7 mouse cellular contexts compared by ENCODE assay signal in the genomic region with DNA sequence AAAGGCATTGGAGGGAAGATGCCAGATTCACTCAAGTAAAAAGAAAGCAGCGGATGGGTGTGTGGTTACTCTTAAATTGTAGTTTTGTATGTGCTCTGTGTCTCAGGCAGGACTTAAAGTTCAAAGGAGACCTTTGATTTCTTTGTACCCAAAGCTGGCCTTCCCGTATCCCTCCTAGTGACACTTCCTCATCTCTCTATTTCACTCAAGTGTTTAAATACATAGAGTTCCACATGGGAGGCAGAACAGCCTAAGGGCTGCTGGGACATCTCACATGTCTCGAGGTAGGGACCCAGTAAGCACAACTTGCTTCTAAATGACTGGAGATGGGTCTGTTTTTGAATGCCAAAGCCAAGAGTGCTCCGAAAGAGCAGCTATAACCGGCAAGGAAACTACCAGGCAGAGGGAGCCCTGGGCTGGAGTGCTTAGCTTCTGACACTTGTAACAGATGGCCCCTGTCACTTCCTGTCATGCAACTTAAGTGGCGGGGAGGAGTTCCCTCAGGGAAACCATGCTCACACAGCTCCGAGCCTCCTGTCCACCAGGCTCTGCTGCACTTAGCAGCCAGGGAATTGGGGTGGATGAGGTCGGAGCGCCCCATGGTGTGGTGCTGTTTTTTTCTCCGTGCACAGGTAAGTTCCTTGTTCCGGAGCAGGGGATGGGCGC.
DNase-seq lines count a peak whose midpoint lies in the region; ATAC-seq lines count a peak whose summit lies in the region.

No protein-coding gene starts in this region.

- peak overlapping the region; percentile 24 for H3K4me3 ChIP-seq in heart, embryonic 12.5 days

- H3K36me3 ChIP-seq in heart, embryonic 12.5 days: no peaks in the 10 kb centered on the region

- ATAC-seq in heart, embryonic 12.5 days (ENCODE audit: insufficient number of reproducible peaks, low FRiP score): peak; percentile 57; the same call in 1 of the 2 replicates

- peak overlapping the region; percentile 61 for H3K4me2 ChIP-seq in heart, embryonic 12.5 days

- H3K4me1 ChIP-seq in heart, embryonic 12.5 days (replicated peaks): peaks cover 39% of the 10 kb centered on the region

- H3K27me3 ChIP-seq in heart, embryonic 12.5 days (replicated peaks): no peaks in the 10 kb centered on the region

- peak; percentile 52 for DNase-seq in adrenal gland, postnatal 10 days
- peak; percentile 80 for DNase-seq in cerebellum, adult 9-10 months
- DNase-seq in kidney, postnatal 14 days: peak; percentile 83
- DNase-seq in lung, postnatal 4 days: peak; percentile 75 to 78
- DNase-seq in thymus, adult 18-20 months: peak; percentile 53 to 70
- DNase-seq in layer of hippocampus, postnatal 36 days: no peak

- no peaks in the 10 kb centered on the region for H3K9me3 ChIP-seq in heart, embryonic 12.5 days (replicated peaks)

- 26% methylated on average over 12 of the region's 12 CpGs for WGBS in heart, embryonic 12.5 days

- peak overlapping the region; percentile 47 for H3K27ac ChIP-seq in heart, embryonic 12.5 days (ENCODE audit: poor library complexity, severe bottlenecking)

- no peak overlapping the region for H3K9ac ChIP-seq in heart, embryonic 12.5 days

Comparison
In these comparisons a context has a peak if more than half of its experiments do, and no peak if none do; other contexts are left out.
1. DNase-seq: peak in adrenal gland, postnatal 10 days (single experiment), cerebellum, adult 9-10 months (single experiment), kidney, postnatal 14 days (single experiment), lung, postnatal 4 days (2 of 2) and thymus, adult 18-20 months (2 of 2); none in layer of hippocampus, postnatal 36 days (0 of 2).